Mouse (Mus musculus): ENCODE measurements around the gene Erich3. TPM values are rescaled to one million over a fixed set of nuclear protein-coding genes. Genes with fewer than 3 reads are reported as not detected.

Erich3 gene
- polyA plus RNA-seq, 1 experiment from 2014 or later = 0.98 TPM

DNA sequence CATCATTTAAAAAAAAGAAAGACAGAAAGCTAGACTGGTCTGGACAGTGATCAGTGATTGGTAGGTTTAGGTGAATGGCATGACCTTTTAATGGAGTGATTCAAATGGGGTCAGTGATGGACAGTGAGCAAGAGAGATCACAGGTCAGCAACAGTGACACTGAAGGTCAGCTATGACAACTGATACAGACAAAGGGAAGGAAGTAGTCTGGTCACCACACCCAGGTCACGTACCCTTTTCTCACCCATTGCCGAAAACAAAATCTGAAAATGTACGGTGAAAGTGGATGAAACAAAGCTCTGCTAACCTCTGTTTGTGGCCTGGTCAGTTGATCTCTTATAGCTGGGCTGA lies 28.9 kb downstream of the Erich3 start:
- Histone ChIP-seq H3K4me2 (ENCODE audit: low read length) (no peak overlapping the region), H3K27me3 (replicated peaks; ENCODE audit: control insufficient read depth, insufficient read depth, low read length) (no peaks in the 10 kb centered on the region), H3K4me1 (ENCODE audit: control insufficient read depth, insufficient read depth, low read length) (peaks cover 4% of the 10 kb centered on the region; the same call in 1 of the 2 replicates), H3K36me3 (ENCODE audit: control insufficient read depth, insufficient read depth, low read length) (no peaks in the 10 kb centered on the region), H3K4me3 (ENCODE audit: low read depth, low read length) (no peak overlapping the region), H3K9ac (ENCODE audit: low read length) (no peak overlapping the region), H3K27ac (ENCODE audit: low read depth, low read length) (no peak overlapping the region), H3K9me3 (replicated peaks; ENCODE audit: control insufficient read depth, low read length) (no peaks in the 10 kb centered on the region)
- ATAC-seq (no peak; the same call in 1 of the 2 replicates), DNase-seq (ENCODE audit: low spot score) (no peak)
- 91% methylated on average over 3 of the region's 3 CpGs for WGBS

DNA sequence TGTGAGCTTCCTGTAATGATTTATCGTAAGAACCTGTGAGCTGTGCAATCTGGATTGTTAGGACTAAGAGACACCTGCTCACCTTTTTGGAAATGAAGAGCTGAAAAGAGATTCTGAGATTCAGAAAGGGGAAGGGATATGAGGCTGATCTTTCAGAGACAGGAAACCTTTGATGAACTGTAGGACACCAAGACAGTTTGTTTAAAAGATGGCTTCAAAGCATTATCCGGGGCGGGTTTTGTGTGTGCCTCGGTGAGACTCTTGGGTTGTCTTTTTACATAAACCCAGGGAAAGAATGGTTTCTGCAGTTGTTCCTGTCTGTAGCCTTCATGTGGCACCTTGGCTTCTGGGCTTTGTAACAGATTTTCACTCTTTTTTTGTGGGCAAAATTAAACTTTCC lies 30.2 kb downstream of the Erich3 start:
- 90% methylated on average over 4 of the region's 4 CpGs for WGBS
- Histone ChIP-seq H3K4me2 (ENCODE audit: low read length) (no peak overlapping the region), H3K27me3 (replicated peaks; ENCODE audit: control insufficient read depth, insufficient read depth, low read length) (no peaks in the 10 kb centered on the region), H3K9ac (ENCODE audit: low read length) (no peak overlapping the region), H3K36me3 (ENCODE audit: control insufficient read depth, insufficient read depth, low read length) (no peaks in the 10 kb centered on the region), H3K9me3 (replicated peaks; ENCODE audit: control insufficient read depth, low read length) (no peaks in the 10 kb centered on the region), H3K27ac (ENCODE audit: low read depth, low read length) (no peak overlapping the region), H3K4me1 (ENCODE audit: control insufficient read depth, insufficient read depth, low read length) (peaks cover 5% of the 10 kb centered on the region; the same call in 1 of the 2 replicates), H3K4me3 (ENCODE audit: low read depth, low read length) (no peak overlapping the region)
- DNase-seq (ENCODE audit: low spot score) (no peak), ATAC-seq (no peak)

DNA sequence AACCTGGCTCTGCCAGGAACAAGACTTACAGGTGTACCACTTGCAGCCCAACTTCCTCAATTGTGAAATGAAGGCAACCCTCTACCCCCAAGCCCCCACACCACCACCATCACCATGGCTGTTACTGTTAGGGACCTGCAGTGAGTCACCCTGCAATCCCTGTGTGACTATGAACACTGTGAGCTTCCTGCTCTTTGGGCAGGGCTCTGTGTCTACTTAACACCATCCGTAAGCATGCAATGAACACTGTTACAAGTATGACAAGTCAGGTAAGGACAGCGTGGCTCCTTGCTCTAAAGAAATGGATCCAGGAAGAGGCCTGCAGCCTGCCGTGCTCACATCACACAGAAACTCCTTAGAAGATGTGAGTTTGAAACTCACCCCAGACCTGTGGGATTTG lies 33.0 kb downstream of the Erich3 start:
- H3K27me3 ChIP-seq (replicated peaks; ENCODE audit: control insufficient read depth, insufficient read depth, low read length) = no peaks in the 10 kb centered on the region
- peaks cover 7% of the 10 kb centered on the region; the same call in 1 of the 2 replicates for H3K4me1 ChIP-seq (ENCODE audit: control insufficient read depth, insufficient read depth, low read length)
- H3K9me3 ChIP-seq (replicated peaks; ENCODE audit: control insufficient read depth, low read length) = no peaks in the 10 kb centered on the region
- no peak overlapping the region for H3K4me2 ChIP-seq (ENCODE audit: low read length)
- no peak overlapping the region for H3K9ac ChIP-seq (ENCODE audit: low read length)
- H3K36me3 ChIP-seq (ENCODE audit: control insufficient read depth, insufficient read depth, low read length) = no peaks in the 10 kb centered on the region
- ATAC-seq = no peak
- H3K4me3 ChIP-seq (ENCODE audit: low read depth, low read length) = no peak overlapping the region
- no peak for DNase-seq (ENCODE audit: low spot score)
- no peak overlapping the region for H3K27ac ChIP-seq (ENCODE audit: low read depth, low read length)
- WGBS = 88% methylated on average over 3 of the region's 3 CpGs

DNA sequence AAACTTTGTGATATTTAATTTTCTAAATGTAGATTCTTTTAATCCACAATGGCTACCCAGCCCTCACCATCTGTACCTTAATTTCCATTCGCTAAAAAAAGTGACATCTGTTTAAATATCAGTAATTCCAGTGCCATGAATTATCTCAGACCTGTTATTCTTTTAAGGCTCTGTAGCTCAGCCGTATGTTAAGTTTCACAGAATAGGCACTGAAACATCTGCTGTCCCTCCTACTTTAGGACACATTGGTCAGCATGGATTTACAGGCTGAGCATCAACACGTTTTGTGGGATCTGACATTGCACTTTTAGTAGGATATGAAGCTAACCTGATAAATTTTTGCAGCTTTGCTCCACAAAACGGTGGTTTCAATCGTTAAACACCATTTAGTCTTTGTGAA lies 35.2 kb downstream of the Erich3 start:
- 38% methylated on average over 5 of the region's 5 CpGs for WGBS
- H3K9me3 ChIP-seq (replicated peaks; ENCODE audit: control insufficient read depth, low read length) = no peaks in the 10 kb centered on the region
- peaks cover 3% of the 10 kb centered on the region; the same call in 1 of the 2 replicates for H3K4me1 ChIP-seq (ENCODE audit: control insufficient read depth, insufficient read depth, low read length)
- ATAC-seq (peak; percentile 69), DNase-seq (ENCODE audit: low spot score) (peak; percentile 44)
- no peak overlapping the region for H3K27ac ChIP-seq (ENCODE audit: low read depth, low read length)
- H3K36me3 ChIP-seq (ENCODE audit: control insufficient read depth, insufficient read depth, low read length) = no peaks in the 10 kb centered on the region
- no peak overlapping the region for H3K4me2 ChIP-seq (ENCODE audit: low read length)
- no peak overlapping the region for H3K9ac ChIP-seq (ENCODE audit: low read length)
- no peaks in the 10 kb centered on the region for H3K27me3 ChIP-seq (replicated peaks; ENCODE audit: control insufficient read depth, insufficient read depth, low read length)
- no peak overlapping the region for H3K4me3 ChIP-seq (ENCODE audit: low read depth, low read length)

DNA sequence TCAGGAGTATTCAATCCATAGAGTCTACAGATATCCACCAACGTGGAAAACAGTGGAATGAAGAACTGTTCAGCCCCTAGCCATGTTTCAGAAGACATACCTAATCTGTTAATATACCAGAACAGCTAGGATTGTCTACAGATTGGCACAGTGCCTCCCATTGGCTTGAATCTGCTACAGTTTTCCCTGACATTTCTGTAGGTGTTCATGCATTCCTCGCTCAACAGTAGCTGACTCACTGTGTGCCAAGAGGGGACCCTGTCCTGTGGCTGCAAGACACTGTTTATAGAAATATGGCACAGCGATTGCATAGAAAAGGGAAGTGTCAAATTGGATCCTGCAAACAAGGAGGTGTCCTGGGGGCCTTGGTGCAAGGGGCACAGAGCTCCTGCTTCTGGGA lies 36.6 kb downstream of the Erich3 start:
- Histone ChIP-seq H3K9me3 (replicated peaks; ENCODE audit: control insufficient read depth, low read length) (no peaks in the 10 kb centered on the region), H3K36me3 (ENCODE audit: control insufficient read depth, insufficient read depth, low read length) (no peaks in the 10 kb centered on the region), H3K27ac (ENCODE audit: low read depth, low read length) (no peak overlapping the region), H3K4me1 (ENCODE audit: control insufficient read depth, insufficient read depth, low read length) (peaks cover 3% of the 10 kb centered on the region; the same call in 1 of the 2 replicates), H3K4me2 (ENCODE audit: low read length) (no peak overlapping the region), H3K9ac (ENCODE audit: low read length) (no peak overlapping the region), H3K4me3 (ENCODE audit: low read depth, low read length) (no peak overlapping the region), H3K27me3 (replicated peaks; ENCODE audit: control insufficient read depth, insufficient read depth, low read length) (no peaks in the 10 kb centered on the region)
- ATAC-seq (no peak), DNase-seq (ENCODE audit: low spot score) (no peak)
- WGBS = 83% methylated on average over 3 of the region's 3 CpGs

DNA sequence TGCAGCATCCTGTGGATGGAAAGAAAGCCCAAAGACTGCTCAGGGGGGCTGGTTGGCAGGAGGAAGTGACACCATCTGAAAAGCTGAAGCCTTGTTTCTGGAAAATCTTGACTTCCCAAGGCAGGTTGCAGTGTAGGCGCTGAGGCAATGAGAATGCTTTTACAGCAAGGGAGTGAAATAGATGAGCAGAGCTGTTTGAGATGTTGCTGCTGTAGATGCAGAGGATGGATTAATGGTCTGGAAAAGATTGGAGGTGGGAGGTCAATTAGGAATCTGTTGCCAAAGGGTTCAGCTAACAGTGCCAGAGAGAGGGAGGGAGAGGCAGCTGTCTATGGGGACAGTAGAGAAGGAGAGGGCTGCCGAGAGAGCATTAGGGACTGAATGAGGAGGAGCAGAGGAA lies 37.1 kb downstream of the Erich3 start:
- DNase-seq (ENCODE audit: low spot score) = no peak
- Histone ChIP-seq H3K4me2 (ENCODE audit: low read length) (no peak overlapping the region), H3K27me3 (replicated peaks; ENCODE audit: control insufficient read depth, insufficient read depth, low read length) (no peaks in the 10 kb centered on the region), H3K4me1 (ENCODE audit: control insufficient read depth, insufficient read depth, low read length) (peaks cover 3% of the 10 kb centered on the region; the same call in 1 of the 2 replicates), H3K9ac (ENCODE audit: low read length) (no peak overlapping the region), H3K36me3 (ENCODE audit: control insufficient read depth, insufficient read depth, low read length) (no peaks in the 10 kb centered on the region), H3K4me3 (ENCODE audit: low read depth, low read length) (no peak overlapping the region), H3K27ac (ENCODE audit: low read depth, low read length) (no peak overlapping the region), H3K9me3 (replicated peaks; ENCODE audit: control insufficient read depth, low read length) (no peaks in the 10 kb centered on the region)
- ATAC-seq = no peak
- WGBS = 59% methylated on average over 2 of the region's 2 CpGs

DNA sequence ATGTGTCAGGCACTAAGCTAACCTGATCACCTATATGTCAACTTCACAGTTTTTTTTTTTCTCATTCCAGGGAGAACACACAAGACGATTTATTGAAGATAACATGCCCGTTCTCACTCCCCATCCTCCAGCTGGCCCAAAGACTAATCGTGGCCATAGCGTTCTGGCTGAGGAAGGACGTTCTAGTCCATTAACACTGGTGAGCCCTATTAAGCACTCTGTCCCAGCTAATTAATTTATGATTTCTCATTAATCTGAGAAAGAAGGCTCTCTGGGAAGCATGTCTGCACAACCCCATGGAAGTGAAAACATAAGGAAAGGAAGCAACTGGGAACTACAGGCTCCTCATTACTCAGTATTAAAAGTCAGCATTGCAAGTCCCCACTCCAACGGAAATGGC lies 41.1 kb downstream of the Erich3 start:
- DNase-seq (ENCODE audit: low spot score) (no peak), ATAC-seq (no peak)
- no peak overlapping the region for H3K9ac ChIP-seq (ENCODE audit: low read length)
- WGBS = 84% methylated on average over 6 of the region's 6 CpGs
- no peaks in the 10 kb centered on the region for H3K36me3 ChIP-seq (ENCODE audit: control insufficient read depth, insufficient read depth, low read length)
- H3K4me2 ChIP-seq (ENCODE audit: low read length) = no peak overlapping the region
- H3K4me3 ChIP-seq (ENCODE audit: low read depth, low read length) = no peak overlapping the region
- H3K9me3 ChIP-seq (replicated peaks; ENCODE audit: control insufficient read depth, low read length) = no peaks in the 10 kb centered on the region
- H3K27ac ChIP-seq (ENCODE audit: low read depth, low read length) = no peak overlapping the region
- no peaks in the 10 kb centered on the region for H3K4me1 ChIP-seq (ENCODE audit: control insufficient read depth, insufficient read depth, low read length)
- no peaks in the 10 kb centered on the region for H3K27me3 ChIP-seq (replicated peaks; ENCODE audit: control insufficient read depth, insufficient read depth, low read length)

DNA sequence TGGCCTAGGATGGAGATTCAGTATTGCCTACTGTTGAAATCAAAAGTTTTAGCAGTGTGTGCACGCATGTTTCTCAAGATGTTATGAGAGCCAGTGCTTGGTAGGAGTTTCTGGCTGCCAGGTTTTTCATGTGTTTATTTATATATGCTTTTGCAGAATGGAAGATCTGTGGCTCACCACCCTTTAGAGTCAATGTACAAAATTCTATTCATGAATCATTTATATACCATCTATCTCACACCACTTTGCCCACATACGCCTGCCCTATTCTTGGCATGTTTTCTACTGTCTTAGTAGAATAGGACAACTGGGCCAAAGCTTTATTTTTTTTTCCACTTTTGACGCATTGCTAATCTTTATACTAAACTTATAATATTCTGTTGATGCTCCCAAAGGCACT lies 44.5 kb downstream of the Erich3 start:
- ATAC-seq = no peak
- Histone ChIP-seq H3K4me2 (ENCODE audit: low read length) (no peak overlapping the region), H3K9me3 (replicated peaks; ENCODE audit: control insufficient read depth, low read length) (no peaks in the 10 kb centered on the region), H3K4me3 (ENCODE audit: low read depth, low read length) (no peak overlapping the region), H3K9ac (ENCODE audit: low read length) (no peak overlapping the region), H3K4me1 (ENCODE audit: control insufficient read depth, insufficient read depth, low read length) (no peaks in the 10 kb centered on the region), H3K27me3 (replicated peaks; ENCODE audit: control insufficient read depth, insufficient read depth, low read length) (no peaks in the 10 kb centered on the region), H3K36me3 (ENCODE audit: control insufficient read depth, insufficient read depth, low read length) (no peaks in the 10 kb centered on the region), H3K27ac (ENCODE audit: low read depth, low read length) (no peak overlapping the region)
- 95% methylated on average over 3 of the region's 3 CpGs for WGBS
- no peak for DNase-seq (ENCODE audit: low spot score)

DNA sequence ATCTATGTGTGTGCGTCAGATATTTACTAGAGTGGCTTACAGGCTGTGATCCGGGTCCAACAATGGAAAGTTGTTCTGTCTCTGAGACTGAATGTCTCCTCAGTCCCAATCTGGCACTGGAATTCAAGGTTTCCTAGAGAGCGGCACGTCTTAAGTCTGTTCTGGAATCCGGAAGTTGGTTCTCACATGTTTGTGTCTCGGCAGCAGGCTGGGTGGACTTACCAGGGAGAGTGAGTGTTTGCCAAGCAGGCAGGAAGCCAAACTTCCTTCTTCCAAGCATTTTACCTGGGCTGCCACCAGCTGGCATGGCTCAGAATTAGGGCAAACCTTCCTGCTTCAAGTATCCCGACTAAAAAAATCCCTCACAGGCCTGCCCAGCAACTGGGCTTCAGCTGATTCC lies 59.5 kb downstream of the Erich3 start:
- Histone ChIP-seq H3K4me2 (ENCODE audit: low read length) (no peak overlapping the region), H3K4me3 (ENCODE audit: low read depth, low read length) (no peak overlapping the region), H3K27ac (ENCODE audit: low read depth, low read length) (no peak overlapping the region), H3K4me1 (ENCODE audit: control insufficient read depth, insufficient read depth, low read length) (no peaks in the 10 kb centered on the region), H3K9me3 (replicated peaks; ENCODE audit: control insufficient read depth, low read length) (no peaks in the 10 kb centered on the region), H3K27me3 (replicated peaks; ENCODE audit: control insufficient read depth, insufficient read depth, low read length) (no peaks in the 10 kb centered on the region), H3K36me3 (ENCODE audit: control insufficient read depth, insufficient read depth, low read length) (no peaks in the 10 kb centered on the region), H3K9ac (ENCODE audit: low read length) (no peak overlapping the region)
- DNase-seq (ENCODE audit: low spot score) = no peak
- ATAC-seq = no peak
- 76% methylated on average over 7 of the region's 7 CpGs for WGBS

Data from forebrain, embryonic 14.5 days (tissue).